Mouse (Mus musculus): ENCODE results near the gene Scn1b. TPM values are rescaled to one million over a fixed set of nuclear protein-coding genes. Genes with fewer than 3 reads are reported as not detected.
A peak's percentile ranks its signal among the peaks of the same experiment; 100 is the strongest.

Gene Scn1b
- polyA plus RNA-seq, 1 experiment from 2014 or later: 7.8 TPM

- no peak overlapping the region for H3K4me2 ChIP-seq (replicated peaks)
- no peak for ATAC-seq (ENCODE audit: insufficient number of reproducible peaks, low FRiP score, low TSS enrichment, low read depth)
- WGBS: 37% methylated on average over 9 of the region's 9 CpGs
- no peaks in the 10 kb centered on the region for H3K27me3 ChIP-seq
- H3K4me1 ChIP-seq: peaks cover 26% of the 10 kb centered on the region
- no peaks in the 10 kb centered on the region for H3K36me3 ChIP-seq
- H3K27ac ChIP-seq (replicated peaks): peak overlapping the region; percentile 29; the same call in 1 of the 2 replicates
- no peaks in the 10 kb centered on the region for H3K9me3 ChIP-seq (replicated peaks)
- no peak overlapping the region for H3K4me3 ChIP-seq (replicated peaks)
- no peak overlapping the region for H3K9ac ChIP-seq
Measured at GRCm38 (mm10) chr7:31072326-31072725, 54.5 kb downstream of the Scn1b start.

GRCm38 (mm10) chr7:31070324-31070723 is 56.5 kb downstream of the Scn1b start:
- WGBS: 59% methylated on average over 6 of the region's 6 CpGs
- Histone ChIP-seq H3K36me3 (no peaks in the 10 kb centered on the region), H3K9ac (no peak overlapping the region), H3K27ac (replicated peaks) (no peak overlapping the region), H3K4me1 (peaks cover 20% of the 10 kb centered on the region), H3K9me3 (replicated peaks) (no peaks in the 10 kb centered on the region), H3K4me2 (replicated peaks) (no peak overlapping the region), H3K4me3 (replicated peaks) (no peak overlapping the region), H3K27me3 (no peaks in the 10 kb centered on the region)
- no peak for ATAC-seq (ENCODE audit: insufficient number of reproducible peaks, low FRiP score, low TSS enrichment, low read depth)

GRCm38 (mm10) chr7:31069491-31069890 is 57.3 kb downstream of the Scn1b start:
- Histone ChIP-seq H3K36me3 (no peaks in the 10 kb centered on the region), H3K27me3 (no peaks in the 10 kb centered on the region), H3K27ac (replicated peaks) (no peak overlapping the region), H3K4me1 (peaks cover 20% of the 10 kb centered on the region), H3K4me3 (replicated peaks) (no peak overlapping the region), H3K9me3 (replicated peaks) (no peaks in the 10 kb centered on the region), H3K4me2 (replicated peaks) (no peak overlapping the region), H3K9ac (no peak overlapping the region)
- WGBS: 84% methylated on average over 14 of the region's 14 CpGs
- no peak for ATAC-seq (ENCODE audit: insufficient number of reproducible peaks, low FRiP score, low TSS enrichment, low read depth)

- no peak overlapping the region for H3K9ac ChIP-seq
- WGBS: 28% methylated on average over 5 of the region's 5 CpGs
- H3K36me3 ChIP-seq: no peaks in the 10 kb centered on the region
- no peak overlapping the region for H3K4me3 ChIP-seq (replicated peaks)
- 0 out of 2 replicates have a peak overlapping the region, but pooled peaks have one; percentile 52 for H3K27ac ChIP-seq (replicated peaks)
- H3K27me3 ChIP-seq: no peaks in the 10 kb centered on the region
- H3K4me2 ChIP-seq (replicated peaks): no peak overlapping the region
- peaks cover 15% of the 10 kb centered on the region for H3K4me1 ChIP-seq
- no peaks in the 10 kb centered on the region for H3K9me3 ChIP-seq (replicated peaks)
- peak; percentile 30 for ATAC-seq (ENCODE audit: insufficient number of reproducible peaks, low FRiP score, low TSS enrichment, low read depth)
Measured at GRCm38 (mm10) chr7:31067836-31068235, 59.0 kb downstream of the Scn1b start.

Other genes starting within 250 kb of the Scn1b start
- gene Cd22, start 246.7 kb downstream of the Scn1b start, polyA plus RNA-seq (2015; fragmentation: Nextera tagmentation; extraction: Ambion mirVana): 0.11 and 0.20 TPM in 2 replicates
- 1.00 and 1.4 TPM in 2 replicates for gene Mag, start 212.1 kb downstream of the Scn1b start, polyA plus RNA-seq (2015; fragmentation: Nextera tagmentation; extraction: Ambion mirVana)
- 0.93 TPM in 1 of 2 replicates, not detected in the other for gene Hamp2, start 202.3 kb downstream of the Scn1b start, polyA plus RNA-seq (2015; fragmentation: Nextera tagmentation; extraction: Ambion mirVana)
- not detected in 2 replicates for gene Hamp, start 183.0 kb downstream of the Scn1b start, polyA plus RNA-seq (2015; fragmentation: Nextera tagmentation; extraction: Ambion mirVana)
- 23.3 and 25.0 TPM in 2 replicates for gene Usf2, start 170.2 kb downstream of the Scn1b start, polyA plus RNA-seq (2015; fragmentation: Nextera tagmentation; extraction: Ambion mirVana)
- 40.8 and 47.2 TPM in 2 replicates for gene Lsr, start 153.5 kb downstream of the Scn1b start, polyA plus RNA-seq (2015; fragmentation: Nextera tagmentation; extraction: Ambion mirVana)
- 3.3 and 4.8 TPM in 2 replicates for gene Fam187b, start 153.2 kb downstream of the Scn1b start, polyA plus RNA-seq (2015; fragmentation: Nextera tagmentation; extraction: Ambion mirVana)
- 43.8 and 46.2 TPM in 2 replicates for gene Fxyd5, start 84.5 kb downstream of the Scn1b start, polyA plus RNA-seq (2015; fragmentation: Nextera tagmentation; extraction: Ambion mirVana)
- gene Fxyd7, start 75.5 kb downstream of the Scn1b start, polyA plus RNA-seq (2015; fragmentation: Nextera tagmentation; extraction: Ambion mirVana): 10.6 and 12.3 TPM in 2 replicates
- 115 and 119 TPM in 2 replicates for gene Fxyd1, start 69.8 kb downstream of the Scn1b start, polyA plus RNA-seq (2015; fragmentation: Nextera tagmentation; extraction: Ambion mirVana)
- gene Lgi4, start 67.7 kb downstream of the Scn1b start, polyA plus RNA-seq (2015; fragmentation: Nextera tagmentation; extraction: Ambion mirVana): 1.7 and 2.1 TPM in 2 replicates
- gene Fxyd3, start 50.3 kb downstream of the Scn1b start, polyA plus RNA-seq (2015; fragmentation: Nextera tagmentation; extraction: Ambion mirVana): 108 and 127 TPM in 2 replicates
- gene Hpn, start 11.7 kb downstream of the Scn1b start, polyA plus RNA-seq (2015; fragmentation: Nextera tagmentation; extraction: Ambion mirVana): 5.4 and 5.7 TPM in 2 replicates
- 72.5 and 75.2 TPM in 2 replicates for gene Gramd1a, start 28.9 kb upstream of the Scn1b start, polyA plus RNA-seq (2015; fragmentation: Nextera tagmentation; extraction: Ambion mirVana)
- not detected in 2 replicates for gene Scgb2b2, start 163.5 kb upstream of the Scn1b start, polyA plus RNA-seq (2015; fragmentation: Nextera tagmentation; extraction: Ambion mirVana)
- gene Scgb1b2, start 164.8 kb upstream of the Scn1b start, polyA plus RNA-seq (2015; fragmentation: Nextera tagmentation; extraction: Ambion mirVana): not detected in 2 replicates
- not detected in 2 replicates for gene Scgb2b3, start 235.1 kb upstream of the Scn1b start, polyA plus RNA-seq (2015; fragmentation: Nextera tagmentation; extraction: Ambion mirVana)
- gene Scgb1b3, start 248.6 kb upstream of the Scn1b start, polyA plus RNA-seq (2015; fragmentation: Nextera tagmentation; extraction: Ambion mirVana): not detected in 2 replicates

Data from embryonic facial prominence, embryonic 15.5 days (tissue).